Comparison of ENCODE assay signal across 8 mouse cellular contexts in the genomic region with DNA sequence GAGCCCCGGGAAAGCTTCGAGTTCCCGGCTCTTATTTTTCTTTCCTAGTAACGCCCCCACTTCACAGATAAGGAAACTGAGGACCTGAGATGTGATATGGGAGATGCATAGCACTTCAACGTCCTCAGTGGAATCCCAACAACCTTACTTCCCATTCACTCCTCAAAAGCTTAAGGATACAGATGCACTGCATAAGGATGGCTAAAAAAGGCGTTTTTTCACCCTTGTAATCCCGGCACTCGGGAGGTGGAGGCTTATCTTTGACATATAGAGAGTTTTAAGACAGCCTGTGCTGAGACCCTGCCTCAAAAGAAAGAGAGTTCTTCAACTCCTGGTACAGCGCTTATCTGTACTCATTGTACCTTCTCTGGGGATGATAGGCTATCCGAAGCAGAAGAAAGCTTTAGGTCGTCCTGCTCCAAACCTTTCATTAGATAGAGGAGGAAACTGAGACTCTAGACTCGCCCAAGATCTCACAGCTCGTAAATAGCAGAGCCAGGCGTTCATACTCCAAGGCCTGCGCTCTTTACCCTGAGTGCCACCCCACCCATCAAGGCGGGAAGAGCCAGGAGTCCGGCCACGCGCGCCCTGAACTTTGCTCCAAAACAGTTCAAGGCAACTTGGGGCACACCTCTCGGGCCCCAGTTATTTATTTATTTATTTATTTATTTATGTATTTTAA. TPM values are rescaled to one million over a fixed set of nuclear protein-coding genes. Genes with fewer than 3 reads are reported as not detected.
DNase-seq lines count a peak whose midpoint lies in the region; TF ChIP-seq lines count a peak whose summit lies in the region.

No protein-coding gene starts in this region.

- H3K4me3 ChIP-seq in bone marrow macrophage, adult 2 months (ENCODE audit: insufficient read depth, low read length), result peak overlapping the region; percentile 62
- H3K4me3 ChIP-seq in lung, adult 2 months (replicated peaks; ENCODE audit: extremely low read depth, low read depth, low read length), result peak overlapping the region; percentile 67

- TF ChIP-seq CTCF in bone marrow macrophage, adult 2 months (IDR thresholded peaks at IDR 0.05; ENCODE audit: low read depth, low read length), result no peak
- TF ChIP-seq CTCF in lung, adult 2 months (IDR thresholded peaks at IDR 0.05; ENCODE audit: insufficient read depth, low read length), result no peak

- H3K4me1 ChIP-seq in bone marrow macrophage, adult 2 months (ENCODE audit: control insufficient read depth, insufficient read depth, low read length), result peaks cover 20% of the 10 kb centered on the region
- peaks cover 11% of the 10 kb centered on the region for H3K4me1 ChIP-seq in lung, adult 2 months (ENCODE audit: control insufficient read depth, insufficient read depth, low read length)

- DNase-seq in layer of hippocampus, postnatal 10 days (ENCODE audit: low spot score in 2 of 2), result peak; percentile 13 to 35
- DNase-seq in layer of hippocampus, postnatal 25 days (ENCODE audit: extremely low spot score in 1 of 2, low spot score in 1 of 2), result no peak
- DNase-seq in gastrocnemius, postnatal 36 days, result peak; percentile 34 to 40
- peak; percentile 43 for DNase-seq in kidney, adult 11 months
- DNase-seq in lung, adult 2 months, result peak; percentile 56
- peak; percentile 25 for DNase-seq in right cerebral cortex, postnatal 25 days
- DNase-seq in thymus, postnatal 25 days, result no peak

- WGBS in lung, adult 2 months, result 3% methylated on average over 21 of the region's 21 CpGs

- TF ChIP-seq POLR2A in bone marrow macrophage, adult 2 months (IDR thresholded peaks at IDR 0.05; ENCODE audit: borderline replicate concordance, low read depth, low read length), result no peak
- no peak for TF ChIP-seq POLR2A in lung, adult 2 months (IDR thresholded peaks at IDR 0.05; ENCODE audit: borderline replicate concordance, extremely low read depth, low read depth, low read length)

- H3K27ac ChIP-seq in bone marrow macrophage, adult 2 months (ENCODE audit: insufficient read depth, low read depth, low read length), result no peak overlapping the region

- intact Hi-C loops in gastrocnemius, postnatal 36 days (cut with DNase I), result loop anchor here (5.0 kb wide), 1 partner anchor 52 kb away; no protein-coding TSS in a partner anchor

RNA-seq across cellular contexts. Expression of gene Fosl2, which starts 1.4 kb away (rescaled TPM):
- 10 to 100 TPM; 51.7 to 54.5 TPM for total RNA-seq in layer of hippocampus, postnatal 10 days (2021)
- total RNA-seq in layer of hippocampus, postnatal 25 days (2021), result 10 to 100 TPM; 47.6 to 48.4 TPM
- polyA plus RNA-seq in bone marrow macrophage, adult 2 months (2012; ENCODE audit: insufficient read depth, insufficient read length, missing spikeins), result 17.2 and 18.7 TPM in 2 replicates
- total RNA-seq in gastrocnemius, postnatal 36 days (2021), result 10 to 100 TPM in 1 of 2 experiments, 1 to 10 TPM in 1; 9.0 to 16.5 TPM
- 22.6 and 25.2 TPM in 2 replicates for polyA plus RNA-seq in lung, adult 2 months (2012; rRNA removed)

Comparison
In these comparisons a context has a peak if more than half of its experiments do, and no peak if none do; other contexts are left out.
1. DNase-seq: peak in layer of hippocampus, postnatal 10 days (2 of 2), gastrocnemius, postnatal 36 days (2 of 2), kidney, adult 11 months (single experiment), lung, adult 2 months (single experiment) and right cerebral cortex, postnatal 25 days (single experiment); none in layer of hippocampus, postnatal 25 days (0 of 2) and thymus, postnatal 25 days (single experiment).